Mouse (Mus musculus): ENCODE results near the gene Arhgap10.

Arhgap10 gene

GRCm38 (mm10) chr8:77515786-77516185, 2.0 kb downstream of the Arhgap10 start:
- no peak for DNase-seq

GRCm38 (mm10) chr8:77515201-77515600, 2.6 kb downstream of the Arhgap10 start:
- no peak for DNase-seq

GRCm38 (mm10) chr8:77511750-77512493, 5.8 kb downstream of the Arhgap10 start:
- DNase-seq, result no peak

- DNase-seq, result no peak
Observed at GRCm38 (mm10) chr8:77510426-77510825, 7.3 kb downstream of the Arhgap10 start.

- no peak for DNase-seq
Observed at GRCm38 (mm10) chr8:77509044-77509443, 8.7 kb downstream of the Arhgap10 start.

- DNase-seq, result no peak
Observed at GRCm38 (mm10) chr8:77507510-77508035, 10.2 kb downstream of the Arhgap10 start.

GRCm38 (mm10) chr8:77506539-77506938, 11.2 kb downstream of the Arhgap10 start:
- DNase-seq, result no peak

- no peak for DNase-seq
Observed at GRCm38 (mm10) chr8:77502547-77502946, 15.2 kb downstream of the Arhgap10 start.

- no peak for DNase-seq
Observed at GRCm38 (mm10) chr8:77501131-77501530, 16.6 kb downstream of the Arhgap10 start.

- no peak for DNase-seq
Observed at GRCm38 (mm10) chr8:77500264-77500663, 17.5 kb downstream of the Arhgap10 start.

- no peak for DNase-seq
Observed at GRCm38 (mm10) chr8:77497442-77497841, 20.3 kb downstream of the Arhgap10 start.

- DNase-seq, result no peak
Observed at GRCm38 (mm10) chr8:77496253-77496652, 21.5 kb downstream of the Arhgap10 start.

- DNase-seq, result no peak
Observed at GRCm38 (mm10) chr8:77494376-77495328, 23.1 kb downstream of the Arhgap10 start.

- DNase-seq, result no peak
Observed at GRCm38 (mm10) chr8:77492356-77493058, 25.2 kb downstream of the Arhgap10 start.

- no peak for DNase-seq
Observed at GRCm38 (mm10) chr8:77491231-77491923, 26.4 kb downstream of the Arhgap10 start.

GRCm38 (mm10) chr8:77490095-77490781, 27.5 kb downstream of the Arhgap10 start:
- DNase-seq, result no peak

GRCm38 (mm10) chr8:77489235-77489634, 28.5 kb downstream of the Arhgap10 start:
- no peak for DNase-seq

- DNase-seq, result no peak
Observed at GRCm38 (mm10) chr8:77488215-77488606, 29.5 kb downstream of the Arhgap10 start.

GRCm38 (mm10) chr8:77487590-77488214, 30.1 kb downstream of the Arhgap10 start:
- DNase-seq, result no peak

GRCm38 (mm10) chr8:77486749-77487148, 31.0 kb downstream of the Arhgap10 start:
- no peak for DNase-seq

- no peak for DNase-seq
Observed at GRCm38 (mm10) chr8:77484817-77485216, 32.9 kb downstream of the Arhgap10 start.

Data from thymus, adult 18-20 months (tissue).